Comparison of ENCODE assay signal across 23 mouse cellular contexts in the genomic region with DNA sequence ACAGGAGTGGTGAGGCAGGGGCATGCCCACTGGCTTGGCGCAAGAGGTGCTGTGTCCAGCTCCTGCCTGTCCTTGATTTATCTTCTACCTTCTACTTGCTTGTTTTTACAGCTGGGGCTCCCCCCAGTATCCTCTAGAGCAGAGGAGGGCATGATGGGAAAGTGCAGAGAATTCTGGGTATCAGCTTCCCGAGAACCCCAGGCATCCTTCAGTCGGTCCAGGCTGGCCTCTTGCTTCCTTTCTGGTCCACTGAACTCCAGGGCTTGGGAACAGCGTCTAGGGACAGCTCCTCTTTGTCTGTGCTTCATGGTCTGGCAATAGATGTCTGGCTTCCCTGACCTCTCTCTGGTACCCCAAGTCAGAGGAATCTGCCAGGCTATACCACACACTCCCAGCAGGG.
DNase-seq lines count a peak whose midpoint lies in the region; ATAC-seq lines count a peak whose summit lies in the region.
"Had no signal": no experiment of that assay in that cellular context is flagged by ENCODE, and none has a peak within 500 bp of the region (broad histone marks: within the 10 kb centered on the region; RNA-seq: fewer than 3 reads in every experiment).

No protein-coding gene starts in this region.

- peaks cover 13% of the 10 kb centered on the region for H3K4me1 ChIP-seq in kidney, embryonic 14.5 days (ENCODE audit: control insufficient read depth, insufficient read depth, low read length)
- H3K4me1 ChIP-seq in neural tube, embryonic 15.5 days: peaks cover 34% of the 10 kb centered on the region
- H3K4me1 ChIP-seq in limb, embryonic 11.5 days (ENCODE audit: control insufficient read depth, insufficient read depth, low read length): peaks cover 27% of the 10 kb centered on the region
- H3K4me1 ChIP-seq: lung, embryonic 15.5 days had no signal

- H3K9ac ChIP-seq in kidney, embryonic 14.5 days (ENCODE audit: low read depth, low read length): no peak overlapping the region
- no peak overlapping the region for H3K9ac ChIP-seq in neural tube, embryonic 15.5 days (replicated peaks)
- 0 out of 2 replicates have a peak overlapping the region, but pooled peaks have one; percentile 17 for H3K9ac ChIP-seq in limb, embryonic 11.5 days (ENCODE audit: low read length)
- H3K9ac ChIP-seq: forebrain, embryonic 12.5 days; hindbrain, embryonic 12.5 days; intestine, embryonic 15.5 days; limb, embryonic 13.5 days; lung, embryonic 15.5 days; midbrain, embryonic 13.5 days had no signal

- DNase-seq in kidney, postnatal 4 days: no peak
- DNase-seq in neural tube, embryonic 10.5 days (ENCODE audit: extremely low spot score, low spot score): peak; percentile 35
- no peak for DNase-seq in limb, embryonic 11.5 days (ENCODE audit: low spot score)
- DNase-seq: adrenal gland, adult 2 months; adrenal gland, postnatal 36 days; B cell, adult 2 months; gastrocnemius, postnatal 10 days; heart, postnatal 14 days; kidney, adult 9 months; layer of hippocampus, adult 9-11 months had no signal

- no peak overlapping the region for H3K4me3 ChIP-seq in kidney, embryonic 14.5 days (ENCODE audit: low read length)
- no peak overlapping the region for H3K4me3 ChIP-seq in neural tube, embryonic 15.5 days (replicated peaks)
- H3K4me3 ChIP-seq in limb, embryonic 11.5 days (ENCODE audit: low read depth, low read length): no peak overlapping the region
- H3K4me3 ChIP-seq: erythroblast, embryonic 14.5 days; forebrain, embryonic 12.5 days; hindbrain, embryonic 12.5 days; intestine, embryonic 15.5 days; limb, embryonic 13.5 days; lung, embryonic 15.5 days; midbrain, embryonic 13.5 days had no signal

- no peak overlapping the region for H3K4me2 ChIP-seq in kidney, embryonic 14.5 days (replicated peaks; ENCODE audit: low read depth, low read length)
- H3K4me2 ChIP-seq in neural tube, embryonic 15.5 days: no peak overlapping the region
- H3K4me2 ChIP-seq in limb, embryonic 11.5 days (ENCODE audit: low read depth, severe bottlenecking): no peak overlapping the region
- H3K4me2 ChIP-seq: forebrain, embryonic 12.5 days; hindbrain, embryonic 12.5 days; intestine, embryonic 15.5 days; limb, embryonic 13.5 days; liver, embryonic 11.5 days; lung, embryonic 15.5 days; midbrain, embryonic 13.5 days had no signal

- no peaks in the 10 kb centered on the region for H3K9me3 ChIP-seq in kidney, embryonic 14.5 days (ENCODE audit: control insufficient read depth, low read length)
- H3K9me3 ChIP-seq in neural tube, embryonic 15.5 days (replicated peaks): no peaks in the 10 kb centered on the region
- no peaks in the 10 kb centered on the region for H3K9me3 ChIP-seq in limb, embryonic 11.5 days (ENCODE audit: control insufficient read depth, low read length)
- H3K9me3 ChIP-seq: forebrain, embryonic 12.5 days; hindbrain, embryonic 12.5 days; intestine, embryonic 15.5 days; limb, embryonic 13.5 days; lung, embryonic 15.5 days; midbrain, embryonic 13.5 days had no signal

- no peaks in the 10 kb centered on the region; the same call in none of the 2 replicates for H3K27me3 ChIP-seq in kidney, embryonic 14.5 days (ENCODE audit: control insufficient read depth, insufficient read depth, low read length)
- 0 out of 2 replicates have a peak, but pooled peaks cover 6% of the 10 kb centered on the region for H3K27me3 ChIP-seq in neural tube, embryonic 15.5 days (replicated peaks)
- H3K27me3 ChIP-seq in limb, embryonic 11.5 days (ENCODE audit: control insufficient read depth, insufficient read depth, low read length): no peaks in the 10 kb centered on the region
- H3K27me3 ChIP-seq: intestine, embryonic 15.5 days; lung, embryonic 15.5 days had no signal

- ATAC-seq in kidney, embryonic 14.5 days (ENCODE audit: low FRiP score, low TSS enrichment): peak; percentile 63
- no peak for ATAC-seq in neural tube, embryonic 15.5 days (ENCODE audit: low FRiP score)
- ATAC-seq in limb, embryonic 11.5 days (ENCODE audit: insufficient number of reproducible peaks, low FRiP score, low TSS enrichment, low read depth): no peak
- ATAC-seq in megakaryocyte, adult 5-6 weeks (ENCODE audit: poor library complexity, severe bottlenecking): no peak
- ATAC-seq: activated CD4-positive, CD25-positive, alpha-beta regulatory T cell, adult 4 months; hindbrain, postnatal 0 days; intestine, embryonic 15.5 days; midbrain, embryonic 13.5 days had no signal

- no peak overlapping the region for H3K27ac ChIP-seq in kidney, embryonic 14.5 days (ENCODE audit: low read depth, low read length)
- no peak overlapping the region for H3K27ac ChIP-seq in neural tube, embryonic 15.5 days (replicated peaks)
- H3K27ac ChIP-seq in limb, embryonic 11.5 days (replicated peaks; ENCODE audit: low read depth, low read length): 0 out of 2 replicates have a peak overlapping the region, but pooled peaks have one; percentile 36
- H3K27ac ChIP-seq: hindbrain, embryonic 12.5 days; hindbrain, postnatal 0 days; intestine, embryonic 15.5 days; limb, embryonic 13.5 days; lung, embryonic 15.5 days; midbrain, embryonic 13.5 days had no signal

- H3K36me3 ChIP-seq in kidney, embryonic 14.5 days (ENCODE audit: control insufficient read depth, insufficient read depth, low read length): no peaks in the 10 kb centered on the region
- H3K36me3 ChIP-seq in neural tube, embryonic 15.5 days: no peaks in the 10 kb centered on the region
- no peaks in the 10 kb centered on the region for H3K36me3 ChIP-seq in limb, embryonic 11.5 days (ENCODE audit: control insufficient read depth, insufficient read depth, low read length)
- H3K36me3 ChIP-seq: forebrain, embryonic 12.5 days; hindbrain, embryonic 12.5 days; intestine, embryonic 15.5 days; limb, embryonic 13.5 days; lung, embryonic 15.5 days; midbrain, embryonic 13.5 days had no signal

- 12% methylated on average over 4 of the region's 4 CpGs for WGBS in kidney, embryonic 14.5 days
- WGBS in neural tube, embryonic 15.5 days: 28% methylated on average over 4 of the region's 4 CpGs
- WGBS in limb, embryonic 11.5 days: 55% methylated on average over 4 of the region's 4 CpGs
